Mouse (Mus musculus) embryo, embryonic 10.5 days (tissue): ENCODE data around the gene Ccdc24.

Source experiments
- DNase-seq: peaks from one replicate; pipeline ENCODE4 v3.0.0-alpha.2; 2015; ENCODE audit warnings: low spot score

The Ccdc24 gene

DNA sequence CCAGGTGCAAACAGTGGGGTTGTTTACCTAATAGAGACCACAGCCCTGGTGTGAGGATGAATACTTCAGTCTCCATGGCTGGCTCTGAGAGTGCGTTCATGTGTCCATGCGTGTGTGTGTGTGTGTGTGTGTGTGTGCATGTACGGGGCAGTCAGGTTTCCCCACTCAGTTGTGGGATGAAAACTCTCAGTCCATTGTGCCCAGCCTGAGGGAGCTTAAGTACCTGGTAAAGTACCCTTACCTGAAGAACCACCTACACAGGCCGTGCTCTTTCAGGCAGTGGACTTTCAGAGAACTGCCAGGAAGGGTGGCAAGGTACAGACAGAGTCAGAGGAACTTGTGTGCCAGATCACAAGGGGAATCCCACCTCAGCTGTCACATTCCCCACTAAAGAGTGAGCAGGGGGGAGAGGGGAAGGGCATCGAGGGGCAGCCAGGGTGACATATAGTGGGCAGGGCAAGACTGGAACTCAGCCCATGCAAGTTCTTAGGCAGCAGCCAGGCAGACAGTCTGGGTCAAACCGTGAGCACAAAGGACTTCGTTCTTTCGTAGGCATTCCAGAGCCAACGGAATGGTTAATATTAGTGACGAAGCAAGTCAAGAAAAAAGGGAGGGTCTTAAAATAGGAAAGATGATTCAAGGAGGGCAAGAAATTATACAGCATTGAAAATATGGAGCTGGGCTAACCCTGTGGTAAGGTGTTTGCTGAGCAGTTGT is 20.0 kb downstream of the Ccdc24 start:
- DNase-seq = no peak

DNA sequence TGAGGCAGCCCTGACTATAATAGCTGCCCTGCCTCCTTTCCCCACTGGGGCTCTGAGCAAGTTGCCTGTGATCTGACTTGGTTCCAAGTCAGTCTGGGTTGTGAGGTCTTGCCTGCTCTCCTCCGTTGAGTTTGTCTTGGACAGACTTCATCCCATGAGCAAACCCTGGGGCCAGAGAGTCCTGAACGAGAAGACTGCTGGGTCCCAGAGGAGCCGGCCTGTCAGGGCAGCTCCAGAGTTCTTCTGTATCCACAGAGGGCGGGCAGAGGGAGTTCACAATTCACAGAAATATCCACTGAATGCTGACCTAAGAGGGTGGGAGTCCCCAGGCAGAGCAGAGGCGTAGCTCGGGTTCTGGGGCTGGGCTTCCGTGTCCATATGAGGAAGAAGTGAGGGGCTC is 21.5 kb downstream of the Ccdc24 start:
- no peak for DNase-seq

DNA sequence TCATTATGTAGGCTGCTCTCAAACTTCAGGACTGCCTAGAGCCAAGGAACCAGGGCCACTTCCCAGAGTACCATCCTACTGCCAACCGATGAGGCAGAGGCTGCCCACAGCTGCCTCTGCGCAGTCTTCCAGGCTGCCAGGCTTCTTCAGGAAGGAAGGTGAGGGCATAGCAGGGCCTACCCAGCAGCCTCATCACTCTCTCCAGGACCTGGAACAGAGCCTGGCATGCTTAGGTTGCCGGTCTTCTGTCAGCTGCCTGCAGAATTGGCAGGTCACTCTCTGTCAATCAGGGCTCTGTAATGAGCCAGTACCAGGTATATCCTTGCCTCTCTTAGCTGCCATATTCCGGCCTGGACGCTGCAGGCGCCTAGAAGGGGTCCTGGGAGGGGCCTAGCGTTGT is 22.2 kb downstream of the Ccdc24 start:
- no peak for DNase-seq

DNA sequence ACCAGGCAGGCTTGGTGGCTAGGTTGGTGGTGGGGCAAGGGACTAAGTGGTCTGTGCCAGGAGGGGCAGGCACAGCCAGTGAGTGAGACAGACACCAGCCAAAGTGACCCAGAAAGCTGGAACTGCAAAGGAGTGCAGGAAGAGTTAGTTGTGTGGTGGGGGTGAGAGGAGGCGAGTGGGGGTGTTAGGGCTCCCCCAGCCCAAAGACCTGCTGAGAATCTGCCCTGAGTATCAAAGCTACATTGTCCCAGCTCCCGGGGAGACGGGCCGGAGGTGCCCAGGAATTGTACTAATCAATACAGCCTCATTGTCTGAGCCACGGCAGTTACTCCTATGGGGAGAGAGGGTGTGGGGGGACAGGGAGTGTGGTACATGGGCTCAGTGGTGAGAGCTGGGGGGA is 22.9 kb downstream of the Ccdc24 start:
- no peak for DNase-seq

DNA sequence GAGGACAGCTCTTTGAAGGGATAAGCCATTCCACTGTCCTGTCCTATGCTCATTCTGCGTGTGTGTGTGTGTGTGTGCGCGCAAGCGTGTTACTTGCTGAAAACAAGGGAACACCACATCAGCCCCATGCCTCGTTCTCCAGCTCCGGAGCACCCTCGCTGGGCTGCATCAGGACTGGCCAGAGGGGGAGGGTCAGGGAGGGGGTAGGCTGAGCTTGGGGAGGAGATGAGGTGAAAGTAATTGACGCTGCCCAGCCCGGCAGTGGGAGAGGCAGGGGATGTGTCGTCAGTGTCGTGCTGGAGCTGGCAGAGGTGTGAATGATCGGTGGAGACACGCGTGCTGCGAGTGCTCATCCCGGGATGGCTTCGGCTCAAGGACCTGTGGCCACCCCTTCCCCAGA is 23.3 kb downstream of the Ccdc24 start:
- no peak for DNase-seq

DNA sequence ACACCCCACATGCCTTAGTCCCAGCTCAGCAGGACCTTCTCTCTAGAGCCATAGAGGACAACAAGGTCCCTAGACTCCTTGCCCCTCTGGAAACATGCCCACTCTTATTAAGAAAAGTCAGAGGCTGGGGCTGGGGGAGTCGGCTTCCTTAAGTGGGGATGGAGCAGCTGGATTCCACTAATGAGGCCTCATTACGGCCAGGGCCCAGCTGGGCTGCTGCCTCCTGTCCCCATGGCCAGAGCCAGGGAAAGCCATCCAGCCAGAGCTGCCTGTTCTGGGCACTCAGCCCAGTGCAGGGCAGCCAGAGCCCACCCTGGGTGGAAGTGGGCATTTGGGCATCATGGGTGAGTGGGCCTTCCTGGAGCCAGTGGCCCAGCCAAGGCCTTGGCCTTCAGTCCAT is 25.3 kb downstream of the Ccdc24 start:
- no peak for DNase-seq

DNA sequence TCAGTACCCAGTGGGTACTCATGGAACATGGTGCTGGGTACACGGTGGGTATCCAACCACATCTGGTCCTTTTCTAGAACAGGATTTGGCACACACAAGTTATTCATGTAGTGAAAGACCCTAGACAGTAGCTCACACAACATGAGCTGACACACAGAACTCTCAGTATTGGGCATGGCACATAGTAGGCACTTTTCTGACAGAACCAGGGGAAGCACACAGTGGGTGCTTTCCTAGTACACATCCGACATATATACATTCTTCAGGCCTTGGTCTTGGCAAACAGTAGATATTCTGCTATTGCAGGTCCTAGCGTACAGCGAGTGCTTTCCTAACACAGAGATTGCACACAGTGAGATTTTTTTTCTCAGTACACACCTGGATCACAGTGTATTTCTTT is 26.1 kb downstream of the Ccdc24 start:
- DNase-seq = no peak

DNA sequence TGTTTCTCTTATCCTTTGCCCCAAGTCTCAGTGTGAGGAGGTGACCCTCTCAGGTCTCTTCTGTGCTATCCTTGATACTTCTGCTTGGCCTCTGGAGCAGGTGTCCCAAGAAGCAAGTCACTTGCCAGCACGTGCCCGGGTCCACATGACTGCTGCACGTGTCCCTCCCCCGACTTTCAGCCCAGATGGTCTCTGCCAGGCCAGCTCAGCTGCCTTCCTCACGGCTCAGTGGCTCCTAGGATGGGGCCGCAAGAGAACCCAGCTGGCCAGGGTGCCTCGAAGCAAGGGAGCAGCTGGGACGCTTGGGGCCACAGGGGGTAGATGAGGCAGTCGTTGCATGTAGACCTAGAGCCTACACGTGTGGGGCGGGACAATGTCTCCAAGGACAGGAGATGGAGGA is 27.0 kb downstream of the Ccdc24 start:
- DNase-seq = no peak

DNA sequence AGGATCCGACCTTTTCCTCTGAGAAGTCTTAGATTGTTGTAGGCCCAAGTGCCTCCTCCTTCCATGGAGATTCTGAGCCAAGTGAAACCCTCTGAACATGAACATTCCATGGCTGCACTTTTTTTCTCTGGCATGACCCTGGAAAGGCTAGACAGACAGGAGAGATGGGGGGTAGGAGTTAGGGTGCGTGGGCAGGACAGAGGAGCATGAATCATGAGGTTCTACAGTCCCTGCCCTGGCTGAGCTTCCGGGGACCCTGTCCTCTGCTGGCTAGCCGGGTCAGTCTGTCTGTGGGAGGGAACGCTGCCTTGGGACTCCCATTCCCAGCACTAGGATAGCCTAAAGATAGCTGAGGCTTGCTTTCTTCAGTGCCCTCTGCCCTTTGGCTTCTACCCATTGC is 27.9 kb downstream of the Ccdc24 start:
- DNase-seq = no peak

DNA sequence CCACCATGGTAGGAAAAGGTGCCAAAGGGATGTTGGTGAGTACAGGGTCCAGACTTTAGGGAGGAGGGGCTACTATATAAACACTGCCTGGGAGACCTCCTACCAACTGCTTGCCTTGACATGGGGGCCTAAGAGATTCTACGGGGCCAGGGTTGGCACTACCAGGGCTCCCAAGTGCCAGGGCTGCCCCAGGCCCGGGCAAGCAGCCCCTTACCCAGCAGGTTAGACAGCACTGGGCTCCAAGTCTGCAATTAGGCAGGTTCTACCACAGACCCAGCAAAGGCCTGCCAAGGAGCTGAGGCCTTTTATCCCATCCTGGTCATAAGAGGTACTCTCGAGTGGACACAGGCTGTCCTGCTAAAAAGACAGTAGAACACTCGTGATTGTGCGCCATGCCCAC is 29.3 kb downstream of the Ccdc24 start:
- DNase-seq = no peak

DNA sequence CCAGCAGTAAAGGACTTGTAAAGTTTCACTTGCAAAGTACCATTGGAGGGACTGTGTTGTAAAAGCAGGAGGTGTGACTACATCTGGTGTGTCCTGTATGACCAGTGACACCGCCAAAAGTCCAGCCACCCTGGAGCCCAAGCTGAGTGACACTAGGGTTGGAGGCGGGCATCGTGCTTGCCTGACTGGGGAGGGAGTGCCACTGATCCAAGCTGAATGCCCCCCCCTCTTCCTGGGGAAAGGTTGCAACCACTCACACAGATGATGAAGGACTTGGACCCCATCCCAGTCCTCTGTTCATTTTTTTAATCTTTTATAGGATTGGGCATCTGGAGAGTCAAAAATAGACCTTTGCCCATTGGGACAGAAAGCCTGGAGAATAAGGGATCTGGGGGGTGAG is 30.8 kb downstream of the Ccdc24 start:
- DNase-seq = no peak

DNA sequence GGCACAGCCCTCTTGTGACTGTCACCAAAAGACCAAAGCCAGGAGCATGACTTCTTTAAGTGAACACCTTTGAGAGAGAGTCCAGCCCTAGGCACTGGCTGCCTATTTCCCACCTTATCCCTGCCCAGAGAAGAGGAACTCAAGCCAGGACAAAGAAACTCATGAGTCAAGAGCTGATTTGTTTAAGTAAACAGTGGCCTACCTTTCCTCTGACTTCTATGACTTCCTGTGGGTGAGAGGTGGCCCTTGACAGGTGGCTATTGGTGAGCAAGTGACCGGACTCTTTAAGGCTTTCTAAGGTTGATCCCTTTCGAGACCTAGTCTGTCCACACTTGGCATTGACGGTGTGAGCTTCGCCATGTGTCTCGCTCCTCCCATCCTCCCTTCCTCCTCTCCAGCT is 31.5 kb downstream of the Ccdc24 start:
- DNase-seq = no peak

DNA sequence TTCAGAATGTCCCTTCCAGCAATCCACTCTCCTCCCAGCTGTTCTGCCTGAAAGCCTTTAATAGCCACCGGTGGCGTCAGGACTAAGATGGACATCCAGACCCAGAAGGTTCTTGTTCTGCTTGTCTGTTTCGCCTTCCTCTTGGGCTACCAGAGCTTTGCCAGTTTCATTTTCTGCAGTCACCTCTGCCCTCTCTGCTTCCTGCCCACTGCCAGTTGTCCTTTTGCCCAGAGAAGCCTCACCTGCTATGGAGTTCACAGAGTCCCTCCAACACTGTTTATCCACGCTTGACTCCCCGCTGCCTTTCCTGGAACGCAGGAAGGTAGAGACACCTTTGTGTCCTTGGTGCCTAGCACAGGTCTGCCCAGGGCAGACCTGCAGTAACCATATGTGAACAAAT is 33.0 kb downstream of the Ccdc24 start:
- no peak for DNase-seq

DNA sequence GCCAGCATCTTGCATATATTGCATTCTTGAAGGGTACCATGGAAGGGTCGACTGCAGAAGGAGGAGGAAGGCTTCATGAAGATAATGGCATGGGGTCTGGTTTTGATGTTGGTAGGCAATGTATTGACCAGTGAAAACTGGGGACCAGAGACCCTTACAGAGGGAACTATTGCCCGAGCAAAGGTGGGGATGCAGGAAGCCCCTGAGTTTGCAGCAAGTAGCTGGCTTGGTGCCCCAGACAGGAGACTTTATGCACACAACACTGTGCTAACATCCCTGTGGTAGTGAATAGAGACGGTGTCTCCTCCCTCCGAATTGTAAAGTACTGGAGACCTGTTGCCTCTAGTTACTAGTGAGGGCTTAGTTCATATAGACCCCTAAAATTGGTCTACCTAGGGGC is 35.1 kb downstream of the Ccdc24 start:
- DNase-seq = no peak

DNA sequence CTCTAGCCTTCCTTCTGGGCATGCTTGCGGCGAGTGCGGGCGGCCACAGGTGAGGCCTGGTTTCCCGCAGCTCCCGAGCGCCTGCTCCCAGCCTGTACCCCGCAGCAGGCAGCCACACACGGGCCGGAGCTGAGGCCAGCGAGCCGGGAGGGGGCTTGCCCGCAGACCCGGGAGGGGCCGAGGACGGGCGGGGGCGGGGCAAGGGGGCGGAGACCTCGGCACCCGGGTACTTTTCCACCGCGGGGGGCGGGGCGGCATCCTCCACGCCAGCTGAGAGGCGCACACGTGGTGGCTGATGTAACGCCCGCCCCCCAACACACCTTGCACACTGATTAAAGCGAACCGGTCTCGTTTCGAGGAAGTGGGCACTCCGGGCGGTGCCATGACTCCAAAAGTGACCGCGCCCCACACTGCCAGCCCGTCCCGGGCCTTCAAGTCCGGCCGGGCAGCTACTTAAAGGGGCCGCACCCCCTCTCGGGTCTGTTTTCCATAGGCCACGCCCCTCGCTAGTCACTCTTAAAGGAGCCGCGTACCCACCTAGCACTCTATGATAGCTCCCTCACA is 36.1 kb downstream of the Ccdc24 start:
- DNase-seq = peak; percentile 95

DNA sequence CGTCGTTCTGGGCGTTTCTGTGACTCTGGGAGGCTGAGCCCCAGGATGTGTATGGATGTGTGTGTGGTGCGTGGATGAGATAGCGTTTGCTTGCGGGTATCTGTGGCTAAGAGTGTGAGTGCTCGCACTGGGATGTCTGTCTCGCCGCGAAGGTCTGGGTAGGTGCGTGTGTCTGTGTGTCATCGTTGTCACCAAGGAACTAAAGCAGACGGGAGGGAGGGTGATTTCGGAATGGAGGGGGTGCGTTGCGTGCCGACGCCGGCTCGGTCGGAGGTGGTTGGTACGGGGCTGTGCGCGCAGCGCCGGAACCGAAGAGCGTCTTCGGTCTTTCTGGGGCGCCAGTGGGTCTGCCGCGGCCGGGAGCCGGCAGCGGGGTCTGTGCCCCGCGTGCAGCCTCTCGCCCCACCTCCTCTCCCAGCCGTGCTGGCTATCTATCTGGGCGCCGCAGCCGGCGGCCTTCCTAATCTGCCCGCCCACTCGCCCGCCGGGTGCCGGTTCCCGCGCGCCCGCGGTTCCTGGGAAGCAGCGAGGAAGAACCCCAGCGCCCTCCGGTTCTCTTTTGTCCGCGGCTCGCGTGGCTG is 36.7 kb downstream of the Ccdc24 start:
- DNase-seq = peak; percentile 49

DNA sequence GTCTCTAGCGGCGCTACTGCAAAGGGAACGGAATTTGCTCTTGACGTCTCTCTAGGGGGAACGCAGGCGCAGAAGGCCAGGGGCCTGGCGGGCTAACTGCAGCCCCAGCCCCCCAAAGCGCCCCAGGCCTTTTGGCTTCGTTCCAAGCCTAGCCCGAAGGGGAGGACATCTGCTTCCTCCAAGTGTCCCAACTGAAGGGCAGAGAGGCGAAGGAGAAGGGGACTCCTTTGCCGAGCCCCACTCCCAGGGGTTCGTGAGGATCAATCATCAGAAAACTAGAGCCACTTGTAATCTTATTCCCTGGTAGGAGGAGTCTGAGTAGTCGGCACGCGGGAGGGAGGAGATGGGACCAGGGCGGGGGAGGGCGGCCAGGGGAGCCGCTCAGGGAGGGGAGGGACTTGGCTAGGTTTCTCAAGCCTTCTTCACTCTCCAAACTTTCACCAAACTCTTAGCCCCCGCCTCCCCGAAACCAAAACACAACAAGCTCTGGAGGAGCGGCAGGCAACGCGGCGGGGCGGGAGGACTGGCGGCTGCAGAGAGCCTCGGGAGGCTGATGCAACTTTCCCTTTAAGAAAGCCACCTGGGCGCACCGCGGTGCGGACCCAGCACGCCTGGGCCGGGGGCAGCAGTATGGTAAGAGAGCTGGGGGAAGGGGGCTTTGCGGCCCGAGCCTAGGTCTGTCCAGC is 37.4 kb downstream of the Ccdc24 start:
- DNase-seq = peak; percentile 85

DNA sequence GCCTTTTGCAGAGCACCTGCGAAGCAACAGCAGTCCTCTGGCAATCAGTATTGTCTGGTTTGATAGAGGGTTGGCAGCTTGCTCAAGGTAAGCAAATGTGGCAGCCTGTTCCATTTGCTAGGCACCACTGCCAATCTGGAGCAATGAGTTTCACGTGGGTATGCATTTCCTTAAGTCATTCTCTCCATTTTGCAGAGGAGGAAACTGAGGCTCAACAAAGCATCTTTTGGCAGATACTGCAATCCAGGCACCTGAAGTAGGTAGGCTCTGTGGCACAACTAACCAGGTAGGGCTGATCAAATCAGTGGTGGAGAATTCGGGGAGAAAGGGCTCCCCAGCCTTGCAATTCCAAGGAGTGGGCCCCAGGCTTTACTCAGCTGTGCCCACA is 37.9 kb downstream of the Ccdc24 start, which contains the start of gene Slc6a9:
Gene Slc6a9 (plus strand): TSS at position 50 of the 388 bp plus-strand sequence.
- DNase-seq = no peak

DNA sequence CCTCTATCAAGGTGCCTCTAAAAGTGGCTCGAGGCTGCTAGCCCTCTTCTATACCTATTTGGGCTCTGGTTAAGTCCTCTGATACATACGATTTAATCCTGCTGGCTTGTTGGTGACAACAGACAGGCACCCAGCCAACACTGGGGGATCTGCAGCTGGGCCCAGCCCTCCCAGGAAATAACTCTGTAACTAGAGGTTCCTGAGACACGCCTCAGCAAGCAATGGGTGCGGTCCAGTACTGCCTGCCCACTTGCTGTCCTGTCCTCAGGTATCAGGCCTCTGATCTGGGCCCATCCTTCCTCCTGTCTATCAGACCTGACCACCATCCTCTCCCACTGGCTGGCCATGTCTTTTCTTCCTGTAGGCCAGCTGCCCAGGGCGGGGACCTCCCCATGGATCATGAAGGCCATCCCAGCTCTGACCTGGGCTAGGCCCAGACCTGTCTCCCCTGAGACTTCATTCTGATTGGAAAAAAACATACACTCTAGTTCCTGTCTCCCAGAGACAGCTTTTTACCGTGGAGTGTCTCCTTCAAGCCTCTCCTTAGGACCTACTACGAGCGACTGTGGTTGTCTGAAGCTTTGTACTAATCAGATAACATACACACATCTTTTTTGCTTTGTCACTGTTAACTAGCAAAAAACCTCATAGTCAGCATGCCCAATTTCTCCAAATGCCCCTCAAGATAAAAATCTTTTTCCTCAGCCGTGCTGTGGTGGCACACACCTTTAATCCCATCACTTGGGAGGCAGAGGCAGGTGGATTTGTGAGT is 40.3 kb downstream of the Ccdc24 start:
- DNase-seq = no peak

DNA sequence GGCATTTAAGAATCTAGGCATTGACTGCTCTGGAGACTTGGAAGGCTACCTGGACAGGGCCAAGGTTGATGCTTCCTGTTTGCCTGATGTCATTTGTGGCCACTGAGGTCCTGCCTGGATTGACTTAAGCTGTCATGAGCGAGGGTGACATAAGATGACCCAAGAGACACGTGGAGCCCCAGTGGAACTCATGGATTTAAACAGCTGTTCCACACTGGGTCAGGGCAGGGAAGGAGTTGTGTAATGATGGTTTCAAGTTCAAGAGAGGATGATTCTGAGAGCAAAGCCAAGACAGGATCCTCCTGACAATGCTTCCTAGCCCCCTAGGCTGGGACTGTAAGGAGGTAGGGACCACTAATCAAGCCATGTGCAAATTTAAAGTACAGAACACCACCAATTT is 40.9 kb downstream of the Ccdc24 start:
- DNase-seq = no peak

DNA sequence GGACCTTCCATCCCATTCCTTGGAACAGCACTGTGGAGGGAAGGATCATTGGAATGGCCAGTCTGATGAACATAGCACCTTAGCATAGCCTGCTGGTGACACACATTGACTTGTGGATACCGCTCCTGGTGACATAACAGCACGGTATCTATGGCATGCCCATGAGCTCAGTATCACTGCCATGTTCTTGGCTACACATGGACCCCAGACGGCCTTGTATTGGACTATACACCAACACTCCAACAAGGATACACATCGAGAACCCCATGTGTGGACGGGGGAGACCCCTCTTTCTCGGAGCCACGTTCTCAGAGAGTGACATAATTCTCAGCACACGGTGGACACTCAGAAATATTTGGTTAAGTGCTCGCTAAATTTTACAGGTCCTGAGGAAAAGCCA is 41.6 kb downstream of the Ccdc24 start:
- no peak for DNase-seq

DNA sequence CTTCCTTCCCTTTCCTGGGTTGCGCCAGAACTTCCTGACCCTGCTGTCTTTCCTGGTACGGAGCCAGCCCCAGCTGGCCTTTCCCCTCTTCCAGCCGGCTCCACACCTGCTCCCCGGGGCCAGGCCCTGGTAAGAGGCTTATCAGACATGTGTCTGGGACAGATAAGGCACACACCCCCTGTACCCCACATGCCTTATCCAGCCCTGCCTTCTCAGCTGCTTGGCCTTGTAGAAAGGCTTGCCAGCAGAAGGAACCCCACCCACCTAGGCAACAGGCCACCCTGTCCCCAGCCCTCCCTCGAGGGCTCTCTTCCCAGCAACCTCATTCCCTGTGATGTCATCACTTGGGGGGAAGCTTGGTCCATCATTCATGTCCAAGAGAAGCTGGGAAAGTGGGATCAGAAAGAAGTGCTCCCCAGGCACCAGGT is 42.2 kb downstream of the Ccdc24 start:
- no peak for DNase-seq
